Mouse (Mus musculus) urinary bladder, postnatal 36 days (tissue): ENCODE measurements at regions not wholly inside any gene's neighbourhood (a gene's known extent, or its start where the extent isn't known, plus 50 kb on each side); places are given as distances from the start of the nearest gene placed in this dataset.

Experiments
- DNase-seq, 2 experiments: peaks; one replicate each; pipeline ENCODE4 v3.0.0; 2022; ENCODE audit warnings: low spot score in 2 of 2, mixed read lengths in 1 of 2

DNA sequence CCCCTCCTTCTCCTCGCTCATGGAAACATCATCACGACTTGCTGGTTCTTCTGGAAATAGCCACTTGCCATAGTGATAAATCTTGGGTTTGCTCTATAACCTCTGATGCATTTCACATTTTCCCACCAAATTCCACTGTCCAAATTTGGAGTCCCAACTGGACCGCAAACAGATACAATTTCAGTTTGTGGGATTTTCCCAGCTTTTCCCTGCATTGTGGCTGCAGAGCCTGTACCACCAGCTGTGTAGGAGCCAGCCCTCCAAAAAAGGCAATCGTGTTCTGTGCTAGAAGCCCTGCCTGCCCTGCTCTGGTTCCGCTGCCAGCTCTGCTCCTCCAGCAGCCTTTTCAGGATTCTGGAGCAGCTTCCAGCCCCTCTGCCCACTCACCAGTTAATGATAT, 291.4 kb downstream of the Gsdmc2 start:
- no peak for DNase-seq

DNA sequence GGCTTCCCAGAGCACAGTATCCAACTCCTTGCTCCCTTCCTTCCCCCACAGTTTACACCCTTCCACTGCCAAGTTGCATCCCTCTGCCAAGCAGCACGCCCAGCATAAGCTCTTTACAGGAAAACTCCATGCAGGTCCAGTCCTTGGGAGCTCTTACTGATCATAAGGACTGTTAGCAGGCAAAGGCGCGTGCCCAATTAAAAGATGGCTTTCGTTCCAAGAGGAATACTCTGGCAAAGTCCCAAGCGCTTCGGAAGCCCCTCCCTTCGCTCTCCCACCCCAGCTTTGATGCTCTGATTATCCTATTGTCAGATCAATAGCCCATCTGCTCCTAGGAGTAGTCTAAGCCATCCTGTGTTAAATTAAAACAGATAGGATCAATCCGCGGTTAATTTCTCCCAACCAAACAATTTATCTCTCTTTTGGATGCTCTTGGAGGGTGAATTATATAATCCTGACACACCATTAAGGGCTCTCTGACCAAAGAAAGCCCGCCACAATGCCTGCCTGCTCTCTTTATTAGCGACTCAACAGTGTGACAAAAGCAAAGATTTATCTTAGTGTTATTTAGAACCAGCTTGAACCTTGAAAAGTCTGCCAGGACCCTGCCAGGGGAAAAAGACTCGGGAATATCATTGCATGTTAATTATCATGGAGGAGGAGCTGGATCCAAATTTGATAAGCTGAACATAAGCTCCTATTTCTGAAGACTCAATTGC, 312.5 kb downstream of the Gsdmc2 start:
- DNase-seq, result no peak

DNA sequence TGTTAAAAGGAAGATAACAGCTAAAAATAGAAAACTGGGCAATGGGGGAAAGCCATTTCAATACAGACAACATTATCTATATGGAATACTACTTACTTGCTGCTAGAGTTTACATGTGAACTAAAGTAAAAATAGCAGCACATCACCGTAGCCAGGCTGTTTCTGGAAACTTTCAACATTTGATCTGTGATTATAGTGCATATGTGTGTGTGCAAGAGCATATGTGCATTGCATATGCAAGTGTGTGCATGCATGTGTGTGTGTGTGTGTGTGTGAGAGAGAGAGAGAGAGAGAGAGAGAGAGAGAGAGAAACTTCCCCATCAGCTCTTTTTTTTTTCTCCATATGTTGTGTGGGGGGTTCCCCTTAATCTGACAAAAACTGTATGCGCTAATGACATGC, 317.7 kb downstream of the Gsdmc2 start:
- no peak for DNase-seq

DNA sequence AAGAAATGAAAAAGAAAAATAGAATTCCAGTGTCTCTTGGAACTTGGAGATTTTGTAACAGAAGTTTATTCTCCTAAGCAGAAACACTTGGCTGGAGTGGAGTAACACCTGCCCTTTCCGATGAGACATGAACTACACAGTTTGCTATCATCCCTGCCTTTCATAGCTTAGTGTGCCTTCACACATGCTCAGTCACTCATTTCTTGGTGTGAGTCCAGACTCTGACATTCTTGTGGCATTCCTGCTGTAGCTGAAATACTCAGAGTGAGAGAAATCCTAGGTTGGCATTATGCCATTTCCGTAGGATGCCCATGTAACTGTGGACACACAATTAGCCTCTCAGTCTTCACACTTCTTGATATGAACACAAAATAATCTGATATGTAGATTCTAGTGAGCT, 318.2 kb downstream of the Gsdmc2 start:
- no peak for DNase-seq

DNA sequence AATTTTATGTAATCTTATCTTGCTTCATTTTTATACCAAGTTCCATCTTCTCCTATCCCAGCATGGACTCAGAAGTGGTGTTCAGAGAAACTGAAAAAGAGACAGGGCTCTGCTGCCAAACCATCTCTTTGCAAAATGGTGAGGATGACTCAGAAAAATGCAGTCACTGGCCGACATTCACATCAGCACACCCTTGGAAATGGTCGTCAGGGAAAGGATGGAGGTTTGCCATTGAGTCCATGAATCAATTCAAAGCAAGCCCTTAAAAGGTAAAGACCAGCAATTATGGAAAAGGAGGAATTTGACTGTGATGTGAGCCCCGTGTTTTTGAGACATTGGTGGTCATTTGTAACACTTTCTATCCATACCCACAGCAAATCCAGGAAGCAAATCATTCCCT, 327.7 kb downstream of the Gsdmc2 start:
- DNase-seq, result no peak

DNA sequence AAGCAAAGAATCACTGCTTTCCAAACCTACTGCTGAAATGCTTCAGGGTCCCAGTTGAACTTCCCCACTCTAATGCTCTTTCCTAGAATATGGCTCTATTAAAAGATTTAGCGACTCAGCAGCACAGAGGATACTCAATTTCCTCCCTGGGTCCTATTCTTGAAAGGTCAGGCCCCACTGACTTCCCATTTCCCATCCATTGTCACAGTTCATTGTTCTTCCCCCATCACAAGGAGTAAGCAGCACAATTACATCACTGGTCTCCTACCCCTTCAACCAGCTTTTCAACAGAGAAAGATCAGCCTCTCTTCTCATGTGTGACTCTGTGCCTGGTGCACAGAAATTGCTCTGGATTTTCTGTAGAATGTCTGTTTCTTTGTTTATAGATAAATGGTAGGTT, 344.5 kb downstream of the Gsdmc2 start:
- no peak for DNase-seq

DNA sequence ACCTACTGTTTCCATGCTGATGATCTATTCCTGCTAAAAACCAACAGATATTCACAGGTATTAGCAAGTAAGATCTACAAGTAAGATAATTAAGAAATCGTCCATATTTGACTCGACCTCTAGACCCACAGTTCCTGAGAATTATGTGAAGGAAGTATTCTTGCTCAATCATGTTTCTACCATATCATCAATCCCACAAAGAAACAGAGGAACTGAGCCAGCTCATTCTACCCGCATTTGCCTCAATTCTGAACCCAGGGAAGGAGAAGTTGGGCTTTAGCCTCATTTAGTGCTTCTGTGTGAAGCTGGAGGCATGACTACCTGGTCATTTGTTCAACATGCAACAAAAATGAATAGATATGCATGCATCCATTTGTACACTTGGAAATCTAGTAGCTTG, 346.5 kb downstream of the Gsdmc2 start:
- DNase-seq, result no peak

DNA sequence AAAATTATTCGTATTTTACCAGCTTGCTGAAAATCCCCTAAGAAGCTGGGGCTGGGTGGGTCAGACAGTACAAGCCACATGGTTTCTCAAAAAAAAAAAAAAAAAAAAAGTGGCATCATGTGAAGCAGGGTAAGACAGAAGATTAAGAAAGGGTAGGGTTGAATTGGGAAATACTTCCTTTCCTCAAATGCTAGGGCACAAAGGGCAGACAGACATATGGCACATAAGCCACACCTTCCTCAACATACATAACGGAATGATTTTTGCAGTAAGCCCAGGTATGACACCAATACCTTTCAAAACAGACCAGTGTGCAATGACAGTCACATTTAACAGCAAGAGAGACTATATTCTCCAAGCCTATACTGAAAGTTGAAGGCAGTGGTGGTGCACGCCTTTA, 347.8 kb downstream of the Gsdmc2 start:
- DNase-seq, result no peak

DNA sequence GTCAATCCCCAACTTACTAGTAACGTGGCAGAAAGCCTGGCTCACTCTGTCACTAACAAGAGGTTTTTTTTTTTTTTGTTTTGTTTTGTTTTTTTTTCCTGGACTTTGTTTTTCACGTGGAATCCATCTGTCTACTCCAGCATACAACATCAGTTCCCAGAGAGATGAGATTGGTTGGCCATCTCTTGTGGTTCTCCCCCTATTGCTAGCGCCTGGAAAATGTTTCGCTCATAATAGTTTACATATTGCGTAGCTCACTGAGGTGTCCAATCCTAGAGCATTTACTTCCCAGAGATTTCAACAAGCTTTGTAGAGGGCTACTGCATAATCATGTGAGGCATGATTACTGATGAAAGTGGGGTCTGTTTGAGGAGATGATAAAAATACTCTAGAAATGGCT, 360.1 kb downstream of the Gsdmc2 start:
- DNase-seq, result no peak

DNA sequence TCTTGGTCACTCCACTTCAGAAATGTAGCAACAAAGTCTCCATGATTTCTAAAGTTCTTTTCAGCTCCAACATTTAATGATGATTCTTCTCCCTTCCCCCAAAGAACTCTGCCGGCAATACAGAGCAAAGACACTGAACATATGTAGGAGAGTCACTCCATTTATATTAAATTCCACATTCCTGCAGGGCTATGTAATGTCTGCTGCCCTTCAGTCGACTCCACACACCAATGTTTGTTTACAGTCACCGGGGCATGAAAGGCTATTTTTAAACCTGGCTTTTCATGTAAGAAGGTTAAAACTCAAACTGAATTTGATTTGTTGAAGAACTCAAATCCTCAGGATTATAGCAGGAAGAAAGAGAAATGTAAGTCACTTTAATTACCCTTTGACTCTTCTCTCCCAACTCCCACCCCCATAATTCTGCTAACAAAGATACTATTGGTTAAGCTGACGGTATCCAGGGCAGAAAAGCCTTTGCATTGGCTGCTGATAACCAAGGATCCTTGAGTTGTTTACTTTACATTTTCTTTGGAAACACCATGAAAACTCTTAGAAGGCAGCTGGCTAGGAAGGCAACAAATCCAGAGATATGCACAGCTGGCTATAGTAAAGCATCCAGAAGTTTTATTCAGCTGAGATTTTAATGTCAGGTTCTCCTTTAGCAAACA, 360.6 kb downstream of the Gsdmc2 start:
- no peak for DNase-seq

DNA sequence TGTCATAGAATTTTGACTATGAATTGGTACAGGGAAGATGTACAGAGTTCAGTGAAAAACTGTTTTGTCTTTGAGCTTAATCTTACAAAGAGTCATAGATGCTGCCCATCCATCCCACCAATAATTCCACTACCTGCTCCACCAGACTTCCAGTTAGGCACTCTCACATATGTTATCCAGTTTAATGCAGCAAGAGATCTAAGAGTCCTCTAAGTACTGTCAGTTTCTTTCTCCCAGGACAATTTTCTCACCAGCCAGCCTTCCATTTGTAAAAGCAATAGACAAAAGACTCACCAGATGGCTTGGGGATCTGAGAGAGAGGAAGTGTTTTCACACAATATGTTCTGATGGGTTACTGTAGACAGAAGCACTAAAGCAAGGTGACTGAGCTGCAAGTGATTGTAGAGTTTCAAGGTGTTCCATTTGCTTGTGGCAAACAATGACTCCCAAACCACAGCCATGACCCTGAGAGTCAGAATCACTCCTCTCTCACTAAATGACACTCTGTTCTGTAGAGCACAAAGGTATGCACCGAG, 365.6 kb downstream of the Gsdmc2 start:
- DNase-seq, result no peak

DNA sequence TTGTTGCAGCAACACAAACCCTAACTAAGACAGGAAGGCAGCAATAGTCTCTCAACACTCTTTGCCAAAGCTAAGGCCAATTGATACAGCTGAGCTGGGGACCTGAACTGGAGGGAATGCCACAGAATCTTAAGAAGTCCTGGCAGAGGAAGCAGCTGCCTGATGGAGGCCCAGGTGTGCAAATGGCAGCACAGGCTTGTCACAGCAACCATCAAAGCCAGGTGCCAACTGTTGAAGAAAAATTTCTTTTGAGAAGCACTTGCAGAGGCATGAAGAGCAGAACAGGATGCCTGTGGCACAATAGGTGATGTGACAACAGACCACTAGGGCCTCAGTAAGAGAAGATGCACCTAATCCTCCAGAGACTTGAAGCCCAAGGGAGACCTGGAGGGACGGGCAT, 378.1 kb downstream of the Gsdmc2 start:
- no peak for DNase-seq

DNA sequence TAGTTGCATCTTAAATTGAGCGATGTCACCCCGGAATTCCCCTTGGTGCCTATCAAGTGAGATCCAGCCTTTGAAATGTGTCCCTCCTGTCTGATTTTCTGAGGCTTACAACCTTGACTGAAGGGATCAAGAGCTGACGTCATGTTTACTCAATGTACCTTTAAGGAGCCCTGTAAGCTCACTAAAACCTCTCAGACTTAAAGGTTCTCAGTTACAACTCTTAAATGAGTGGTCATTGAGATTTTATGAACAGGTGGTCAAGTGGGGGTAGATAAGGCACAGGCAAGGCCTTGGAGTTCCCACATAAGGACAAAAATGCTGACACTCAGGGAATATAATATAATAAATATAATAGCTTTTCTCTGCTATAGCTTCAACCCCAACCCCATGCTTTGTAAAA, 392.4 kb downstream of the Gsdmc2 start:
- DNase-seq, result no peak

DNA sequence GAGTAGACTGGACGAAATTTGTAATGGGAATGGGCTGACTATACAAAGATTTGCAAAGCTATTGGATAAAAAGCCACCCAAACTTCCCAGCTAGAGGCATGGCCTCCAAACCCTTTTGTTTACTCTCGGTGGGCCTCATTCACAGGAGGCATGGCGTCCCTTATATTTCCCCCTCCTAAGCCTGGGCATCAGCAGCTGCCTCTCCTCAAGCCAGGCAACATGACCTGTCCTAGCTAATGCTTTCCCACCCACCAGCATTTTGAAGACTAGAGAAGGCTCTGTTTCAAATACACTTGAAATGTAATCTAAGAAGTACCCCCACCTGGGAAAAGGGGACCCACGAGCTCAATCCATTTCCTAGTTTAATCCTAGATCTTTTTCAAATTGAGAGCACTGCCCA, 398.7 kb downstream of the Gsdmc2 start:
- DNase-seq, result no peak

DNA sequence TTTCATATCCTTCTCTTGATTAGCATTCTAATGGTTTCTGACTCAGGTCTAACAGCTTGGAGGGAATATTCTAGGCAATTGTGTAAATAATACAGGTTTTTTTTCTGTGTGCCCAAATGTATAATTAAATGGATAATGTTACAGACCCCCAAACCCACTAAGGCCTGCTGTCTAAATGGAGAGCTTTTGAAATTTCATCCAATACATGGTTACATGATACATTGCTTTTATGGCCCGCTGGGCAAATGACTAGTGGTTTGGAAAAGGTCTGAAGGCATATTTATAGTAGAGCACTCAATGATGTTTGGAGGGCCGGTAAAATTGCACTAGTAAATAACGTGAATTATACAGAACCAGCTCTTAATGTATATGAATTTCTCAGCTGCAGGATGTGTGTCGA, 400.0 kb downstream of the Gsdmc2 start:
- no peak for DNase-seq

DNA sequence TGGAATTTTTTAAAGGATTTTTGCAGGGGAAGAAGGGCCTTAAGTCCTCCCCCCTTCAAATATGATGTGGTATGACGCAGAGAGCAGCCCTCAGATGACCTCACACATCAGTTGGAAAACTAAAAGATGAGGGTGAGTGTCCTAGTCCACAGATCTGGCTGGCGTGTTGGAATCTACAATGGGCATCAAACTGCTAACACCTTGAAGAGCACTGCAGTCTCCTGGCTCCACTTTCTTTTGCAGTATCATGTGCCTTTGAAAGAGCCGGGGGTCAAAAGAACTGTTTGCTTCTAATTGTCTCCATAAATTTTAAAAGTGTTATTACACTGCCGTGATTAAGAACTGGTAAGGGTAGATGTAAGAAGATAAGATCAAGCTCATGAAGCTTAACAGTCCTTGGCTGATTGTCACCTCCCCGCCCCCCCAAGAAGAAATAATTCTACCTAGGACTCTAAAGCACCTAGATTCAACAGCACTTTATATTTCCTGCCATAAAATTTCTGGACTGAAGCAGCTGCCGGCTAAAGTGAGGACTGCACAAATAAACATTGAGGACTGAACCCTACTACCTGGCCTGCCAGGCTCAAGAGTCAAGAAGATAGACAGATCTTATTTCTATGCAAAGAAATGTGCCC, 402.7 kb downstream of the Gsdmc2 start:
- DNase-seq, result no peak

DNA sequence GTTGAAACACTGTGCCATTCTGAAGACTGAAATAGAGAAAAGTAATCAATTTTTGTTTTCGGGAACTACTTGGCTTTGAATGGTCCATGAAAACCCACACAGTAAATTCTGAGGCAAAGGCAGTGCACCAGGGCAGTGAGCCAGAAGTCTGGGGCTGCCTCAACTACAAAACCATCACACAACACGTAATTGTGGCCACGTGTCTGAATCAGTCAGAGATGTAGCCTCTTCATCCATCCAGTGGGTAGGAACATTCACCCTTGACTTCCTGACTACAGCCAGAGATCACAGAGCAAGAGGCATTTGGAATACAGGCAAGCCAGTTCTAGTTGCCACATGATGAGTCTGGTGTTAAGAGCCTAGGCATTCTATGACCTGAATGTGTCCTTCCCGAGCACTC, 432.3 kb downstream of the Gsdmc2 start:
- DNase-seq, result no peak

DNA sequence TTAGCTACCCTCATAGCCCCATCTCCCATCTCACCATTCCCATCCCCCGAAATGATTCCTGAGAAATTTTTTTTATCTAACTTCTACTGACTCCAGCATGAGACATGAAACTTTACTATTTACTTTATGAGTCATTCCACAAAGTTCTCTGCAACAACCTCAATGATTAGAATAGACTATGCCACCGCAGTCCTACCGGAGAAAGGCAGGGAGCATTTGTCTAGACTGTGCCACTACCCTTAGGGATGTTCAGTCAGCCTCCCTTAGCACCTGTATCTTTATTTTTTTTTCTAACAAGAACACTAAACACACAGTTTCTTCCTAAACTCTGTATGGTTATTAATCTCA, 433.2 kb downstream of the Gsdmc2 start:
- DNase-seq, result no peak

DNA sequence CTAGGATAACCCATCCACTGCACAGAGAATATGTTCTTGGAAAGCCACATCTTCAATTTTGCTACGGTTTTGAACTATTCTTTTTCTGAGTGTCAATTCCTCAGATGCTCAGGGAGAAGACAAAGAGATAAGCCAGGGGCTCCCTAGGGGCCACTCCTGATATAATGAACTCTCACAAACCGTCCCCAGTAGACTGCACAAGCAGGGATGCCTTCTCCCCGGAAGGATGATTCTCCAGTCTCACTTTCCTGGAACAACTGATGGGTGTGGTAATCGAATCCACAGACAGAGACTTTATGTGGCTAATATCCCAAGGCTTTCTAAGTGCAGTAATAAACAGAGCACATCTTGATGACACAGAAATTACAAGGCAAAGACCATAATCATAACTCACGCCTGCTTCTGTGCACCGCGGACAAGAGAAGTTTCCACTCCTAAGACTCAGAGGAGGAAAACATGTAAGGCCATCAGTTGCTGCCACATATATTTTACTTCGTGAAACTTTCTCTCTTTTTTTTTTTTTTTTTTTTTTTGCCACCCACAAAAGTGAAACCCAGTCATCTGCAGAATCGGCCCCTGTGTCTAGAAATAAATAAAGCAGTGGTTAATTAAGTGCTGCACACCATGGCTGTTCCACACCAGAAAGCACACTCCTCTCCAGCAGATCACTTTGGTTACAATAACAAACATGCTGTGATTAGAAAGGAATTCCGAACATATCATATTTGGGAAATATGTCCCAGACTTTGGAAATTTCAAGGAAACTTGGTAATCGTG, 433.8 kb downstream of the Gsdmc2 start:
- no peak for DNase-seq

DNA sequence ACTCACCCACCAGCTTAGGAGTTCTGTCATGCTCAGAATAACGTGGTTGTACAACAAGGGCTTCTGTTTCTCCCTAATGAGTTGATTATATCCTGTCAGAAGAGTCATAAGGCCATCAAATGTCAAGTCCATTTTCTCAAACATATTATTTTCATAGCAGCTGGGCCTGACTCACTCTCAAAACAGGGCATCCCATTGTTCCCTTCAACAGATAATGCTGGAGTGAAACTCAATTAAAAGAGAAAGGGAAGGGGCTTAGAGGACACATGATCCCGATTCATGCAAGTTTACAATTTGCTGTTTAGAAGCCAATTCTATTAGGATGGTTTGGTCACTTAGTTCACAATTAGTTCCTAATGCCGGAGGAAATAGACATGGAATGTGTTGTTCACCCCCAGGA, 444.5 kb downstream of the Gsdmc2 start:
- DNase-seq, result no peak

DNA sequence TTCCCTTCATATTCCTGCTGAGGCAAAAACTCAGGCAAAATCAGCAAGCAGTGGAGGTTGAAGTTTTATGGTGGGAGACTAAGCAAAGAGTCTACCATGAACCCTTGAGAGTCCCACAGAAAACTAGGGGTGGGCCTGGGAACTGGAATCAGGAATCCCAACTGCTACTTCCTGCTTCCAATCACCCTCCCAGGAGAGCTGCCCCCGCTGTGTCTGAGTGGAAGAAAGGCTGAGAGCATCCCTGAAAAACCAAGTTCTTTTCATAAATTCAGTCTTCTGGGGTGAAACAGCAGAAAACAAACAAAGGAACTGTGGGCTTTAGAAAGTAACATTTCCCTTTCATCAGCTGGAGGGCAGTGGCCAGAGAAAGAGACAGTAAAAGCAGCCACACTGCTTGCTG, 445.0 kb downstream of the Gsdmc2 start:
- DNase-seq, result no peak

DNA sequence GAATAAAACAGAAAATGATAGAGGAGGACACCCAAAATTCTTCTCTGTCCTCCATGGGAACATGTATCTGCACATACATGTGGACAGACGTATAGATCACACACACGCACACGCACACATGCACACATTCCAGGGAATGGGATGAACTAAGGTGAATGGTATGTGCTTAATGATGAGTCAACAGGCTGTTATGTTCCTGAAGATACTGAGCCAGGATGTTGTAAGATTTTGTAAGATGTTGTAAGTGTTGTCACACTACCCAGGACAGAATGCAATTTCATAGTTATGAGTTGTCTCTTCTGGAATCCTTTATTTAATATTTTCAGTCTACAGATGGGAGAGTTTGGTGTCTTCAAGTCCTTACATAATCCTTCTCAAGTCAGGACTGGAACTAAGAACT, 447.5 kb downstream of the Gsdmc2 start:
- no peak for DNase-seq
